Mouse (Mus musculus) ovary, postnatal 36 days (tissue): Measurements from ENCODE around the gene Eral1.
A peak's percentile ranks its signal among the peaks of the same experiment; 100 is the strongest.
"Not testable (repeated sequence)": the region's sequence is repeated elsewhere in the genome, so short reads cannot be mapped to it uniquely, and the experiment has no call there.

ENCODE experiments used
- DNase-seq: peaks from one replicate; pipeline ENCODE4 v3.0.0; 2022; ENCODE audit warnings: low spot score, mixed read lengths

Gene Eral1

GRCm38 (mm10) chr11:78087756-78088281, 7.6 kb upstream of the Eral1 start:
- no peak for DNase-seq

GRCm38 (mm10) chr11:78086925-78087479, 6.8 kb upstream of the Eral1 start:
- DNase-seq: no peak

GRCm38 (mm10) chr11:78083595-78083994, 3.4 kb upstream of the Eral1 start:
- DNase-seq: no peak

GRCm38 (mm10) chr11:78074666-78075065, 5.5 kb downstream of the Eral1 start:
- no peak for DNase-seq

- no peak for DNase-seq
Measured at GRCm38 (mm10) chr11:78074277-78074652, 5.9 kb downstream of the Eral1 start.

GRCm38 (mm10) chr11:78073577-78074276, 6.5 kb downstream of the Eral1 start:
- DNase-seq: no peak

GRCm38 (mm10) chr11:78072425-78073130, 7.6 kb downstream of the Eral1 start:
- DNase-seq: no peak

GRCm38 (mm10) chr11:78071938-78072337, 8.2 kb downstream of the Eral1 start:
- DNase-seq: no peak

- DNase-seq: no peak
Measured at GRCm38 (mm10) chr11:78069646-78070045, 10.5 kb downstream of the Eral1 start.

- DNase-seq: no peak
Measured at GRCm38 (mm10) chr11:78069130-78069529, 11.1 kb downstream of the Eral1 start.

- DNase-seq: no peak
Measured at GRCm38 (mm10) chr11:78067566-78067965, 12.6 kb downstream of the Eral1 start.

GRCm38 (mm10) chr11:78066641-78067040, 13.5 kb downstream of the Eral1 start:
- DNase-seq: no peak

- DNase-seq: no peak
Measured at GRCm38 (mm10) chr11:78065906-78066305, 14.3 kb downstream of the Eral1 start.

GRCm38 (mm10) chr11:78062563-78062962, 17.6 kb downstream of the Eral1 start:
- no peak for DNase-seq

- DNase-seq: peak; percentile 79
Measured at GRCm38 (mm10) chr11:78059833-78060757, 20.1 kb downstream of the Eral1 start.

GRCm38 (mm10) chr11:78056946-78057345, 23.2 kb downstream of the Eral1 start:
- no peak for DNase-seq

- no peak for DNase-seq
Measured at GRCm38 (mm10) chr11:78053078-78053477, 27.1 kb downstream of the Eral1 start.

GRCm38 (mm10) chr11:78048637-78049036, 31.5 kb downstream of the Eral1 start:
- DNase-seq: not testable (repeated sequence)

GRCm38 (mm10) chr11:78044758-78045251, 35.4 kb downstream of the Eral1 start:
- DNase-seq: peak; percentile 80

GRCm38 (mm10) chr11:78042290-78042870, 37.8 kb downstream of the Eral1 start:
- not testable (repeated sequence) for DNase-seq

GRCm38 (mm10) chr11:78040878-78041277, 39.3 kb downstream of the Eral1 start:
- DNase-seq: no peak
